Mouse (Mus musculus) gastrocnemius, postnatal 36 days (tissue): ENCODE measurements around the gene Catsperz. TPM values are rescaled to one million over a fixed set of nuclear protein-coding genes. Genes with fewer than 3 reads are reported as not detected.
"Not testable (repeated sequence)": the region's sequence is repeated elsewhere in the genome, so short reads cannot be mapped to it uniquely, and the experiment has no call there.

Source experiments
- DNase-seq, 2 experiments: peaks; one replicate each; pipeline ENCODE4 v3.0.0; 2022
- intact Hi-C: fragments of 180-260 bp; cut with DNase I; formaldehyde crosslinking; loops from one replicate; pipeline ENCODE4 v1.15.1; 2025
- total RNA-seq, 2 experiments: library from RNA; stranded (reverse); gene quantifications; 2 replicates each; pipeline ENCODE4 v1.2.3; 2021

Gene Catsperz
- total RNA-seq, 2 experiments from 2014 or later: not detected

DNA sequence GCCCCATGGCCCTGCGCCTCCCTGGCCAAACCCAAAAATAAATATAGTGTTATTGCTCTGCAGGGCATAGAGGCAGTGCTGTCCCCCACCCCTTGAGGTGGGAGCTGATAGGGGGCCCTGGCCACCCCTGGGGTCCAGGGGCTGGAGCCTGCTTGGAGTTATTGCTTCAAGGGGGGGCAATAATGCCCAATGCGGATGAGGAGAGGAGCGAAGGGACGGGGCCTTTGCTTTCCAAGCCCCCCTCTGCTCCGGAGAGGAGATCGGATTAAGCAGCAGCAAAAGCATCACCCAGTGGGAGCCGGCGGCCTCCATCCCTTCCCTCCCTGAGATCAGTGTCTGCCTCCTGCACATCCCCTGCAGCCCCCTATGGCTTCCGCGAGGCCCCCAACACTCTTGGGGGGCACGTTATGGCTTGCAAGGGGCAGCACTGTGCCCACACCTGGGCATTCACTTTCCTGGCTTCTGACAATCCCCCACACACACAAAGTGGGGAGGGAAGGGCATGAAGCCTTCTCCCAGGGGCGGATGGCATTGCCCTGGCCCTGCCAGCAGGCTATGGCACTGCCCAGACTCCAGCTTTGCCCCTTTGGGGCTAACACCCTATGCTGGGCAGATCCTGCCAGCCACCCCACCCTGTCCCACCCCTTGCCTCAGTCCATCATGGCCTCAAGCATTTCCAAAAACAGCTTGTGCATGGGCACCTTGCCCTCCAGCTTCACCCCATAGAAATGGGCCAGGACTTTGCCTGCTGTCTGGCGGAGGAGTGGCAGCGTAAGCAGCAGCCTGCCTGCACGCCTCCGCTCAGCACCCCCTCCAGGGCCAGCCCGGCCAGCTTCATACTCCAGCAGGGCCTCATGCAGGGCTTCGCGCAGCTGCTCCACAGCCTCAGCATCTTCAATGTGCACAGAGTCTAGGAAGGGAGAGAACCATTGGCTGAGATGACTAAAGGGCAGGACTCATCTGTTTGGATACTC lies 13.8 kb downstream of the Catsperz start:
- intact Hi-C loops: no loop called here
- no peak for DNase-seq

DNA sequence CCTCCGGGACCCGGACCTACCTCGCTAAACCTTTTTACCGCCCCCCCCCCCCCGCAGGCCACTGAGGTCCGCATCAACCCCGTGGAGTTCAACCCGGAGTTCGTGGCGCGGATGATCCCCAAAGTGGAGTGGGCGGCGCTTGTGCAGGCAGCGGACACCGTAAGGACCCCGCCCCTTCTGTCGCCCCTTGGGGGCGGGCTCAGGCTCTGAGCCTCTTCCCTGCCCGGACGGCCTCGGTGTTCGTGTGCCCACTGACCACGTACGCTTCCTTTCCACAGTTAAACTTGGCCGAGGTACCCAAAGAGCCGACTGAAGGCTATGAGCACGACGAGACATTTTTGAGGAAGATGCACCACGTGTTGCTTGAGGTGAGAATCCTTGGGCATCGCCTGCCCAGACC lies 14.9 kb downstream of the Catsperz start:
- intact Hi-C loops, DNase-seq: not testable (repeated sequence)

DNA sequence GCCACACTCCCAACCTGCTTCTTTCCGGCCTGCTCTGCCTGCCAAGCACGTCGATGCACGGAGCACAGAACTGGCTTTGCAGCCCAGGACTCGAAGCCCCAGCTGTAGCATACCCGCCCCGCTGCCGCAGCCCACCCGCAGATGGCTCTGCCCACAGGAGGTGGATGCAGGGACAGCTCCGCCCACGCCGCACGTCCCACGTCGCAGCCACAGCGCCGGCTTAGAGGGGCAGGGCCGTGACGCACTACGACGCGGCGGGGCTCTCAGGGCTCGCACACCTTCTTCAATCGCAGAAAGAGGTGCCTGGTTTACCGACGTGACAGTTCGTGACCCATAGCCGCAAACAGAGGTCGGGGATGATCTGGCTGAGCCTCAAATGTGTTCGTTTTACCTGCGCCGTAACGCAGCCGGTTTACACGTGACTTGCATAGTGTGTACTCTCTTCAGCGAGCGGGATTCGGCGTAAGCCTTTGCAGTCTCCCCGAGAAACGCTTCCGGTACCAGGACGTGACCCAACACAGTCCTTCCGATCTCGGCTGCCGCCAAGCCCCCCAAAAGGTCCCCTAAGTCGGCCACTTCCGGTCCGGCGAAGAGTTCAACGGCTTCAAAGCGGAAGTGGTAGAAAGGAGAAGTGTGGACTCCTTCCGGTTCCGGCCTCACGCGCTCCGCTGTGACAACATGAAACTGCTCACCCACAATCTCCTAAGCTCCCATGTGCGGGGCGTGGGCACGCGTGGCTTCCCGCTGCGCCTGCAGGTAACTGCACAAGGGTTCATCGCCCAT lies 15.5 kb downstream of the Catsperz start, which contains the start of the genes Trmt112 and Prdx5:
Gene Trmt112 (plus strand): TSS at position 192 of the 783 bp plus-strand sequence.
Gene Prdx5 (minus strand): TSS at position 600 of the 783 bp plus-strand sequence.
- peak; percentile 79 to 81 for DNase-seq
- intact Hi-C loops: no loop called here

DNA sequence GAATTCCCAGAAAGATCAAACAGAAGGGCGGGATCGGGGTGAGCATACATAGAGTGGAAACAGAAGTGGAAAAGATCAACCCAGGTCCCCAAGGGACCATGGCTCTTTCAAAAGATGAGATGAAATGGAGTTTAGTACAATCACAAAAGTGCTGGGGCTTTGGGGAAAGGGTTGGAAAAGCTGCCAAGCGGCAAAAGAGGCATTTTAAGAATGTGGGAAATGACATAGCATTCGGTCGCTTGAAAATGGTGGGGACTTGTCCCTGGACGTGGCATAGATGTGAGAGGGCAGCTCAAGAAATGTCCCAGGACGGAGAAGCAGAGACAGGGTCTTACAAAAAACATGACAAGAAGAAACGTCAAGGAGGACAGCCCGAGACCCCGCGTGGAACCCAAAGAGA lies 16.2 kb downstream of the Catsperz start:
- no peak for DNase-seq
- intact Hi-C loops: no loop called here

DNA sequence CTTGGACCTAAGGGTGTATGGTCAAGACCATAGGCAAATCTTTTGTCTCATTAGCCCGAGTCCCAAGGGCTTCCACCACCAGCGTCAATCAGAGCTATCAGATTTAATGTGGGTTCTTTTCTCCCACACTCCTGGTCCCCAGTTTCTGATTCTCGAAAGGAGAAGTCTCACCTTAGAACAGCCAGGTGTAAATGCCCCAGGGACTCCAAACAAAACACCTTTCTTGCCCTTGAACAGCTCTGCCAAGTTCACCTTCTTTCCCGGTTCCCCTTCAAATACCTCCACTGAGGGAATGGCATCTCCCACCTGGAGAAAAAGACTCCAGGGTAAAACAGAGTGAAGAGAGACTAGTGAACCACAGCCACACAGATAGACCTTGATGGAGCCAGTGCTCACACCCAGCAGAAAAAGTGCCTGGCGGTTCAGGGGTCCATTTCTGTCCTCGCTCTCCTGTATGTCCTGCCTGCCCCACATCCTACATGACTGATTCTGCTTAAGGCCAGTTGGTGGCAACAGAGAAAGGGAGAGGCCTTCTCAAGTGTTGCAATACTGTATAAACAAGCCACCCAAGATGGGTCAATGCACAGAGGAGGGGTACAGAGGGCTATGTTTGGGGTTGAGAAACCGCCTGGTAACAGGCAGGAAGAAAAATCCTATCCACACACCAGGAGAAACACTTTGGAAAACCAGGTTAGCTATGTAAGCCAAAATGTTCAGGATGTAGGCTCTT lies 17.2 kb downstream of the Catsperz start:
- no peak for DNase-seq
- intact Hi-C loops: no loop called here

DNA sequence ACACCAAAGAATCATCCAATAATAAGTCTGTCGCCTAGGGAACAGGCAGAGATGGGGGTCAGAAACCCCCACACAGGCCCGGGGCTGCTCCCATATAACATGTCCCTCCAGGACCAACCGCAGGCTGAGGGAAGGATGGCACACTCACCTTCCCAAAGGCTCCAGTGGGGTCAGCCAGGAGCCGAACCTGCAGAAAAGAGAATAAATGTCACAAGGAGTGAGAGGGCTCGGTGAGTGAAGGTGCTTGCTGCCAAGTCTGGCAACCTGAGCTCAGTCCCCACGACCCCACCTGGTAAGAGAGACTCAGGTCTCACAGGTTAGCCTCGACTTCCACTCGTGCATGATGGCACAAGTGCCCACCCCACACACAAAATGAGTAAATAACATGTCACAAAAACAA lies 18.1 kb downstream of the Catsperz start:
- intact Hi-C loops: no loop called here

DNA sequence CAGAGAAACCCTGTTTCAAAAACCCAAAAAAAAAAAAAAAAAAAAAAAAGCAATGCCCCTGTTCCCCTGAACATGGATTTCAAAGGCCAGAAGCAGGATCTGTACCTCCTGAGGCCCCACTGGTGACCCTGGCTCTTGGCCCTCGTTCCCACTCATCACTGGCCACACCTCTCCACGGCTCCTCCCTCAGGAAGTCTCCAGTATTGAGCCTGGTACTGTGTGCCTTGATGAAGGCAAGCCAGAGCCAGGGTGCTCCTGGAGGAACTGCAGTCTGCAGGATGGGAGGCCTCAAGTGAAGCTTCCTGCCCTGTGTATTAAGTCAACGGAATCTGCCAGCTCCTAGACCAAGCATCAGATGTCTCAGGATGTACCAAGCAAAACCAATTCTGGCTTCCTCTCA lies 19.0 kb downstream of the Catsperz start:
- DNase-seq: no peak
- intact Hi-C loops: no loop called here

More for the DNA sequence above, 18.1 kb downstream of the Catsperz start:
- no peak for DNase-seq

DNA sequence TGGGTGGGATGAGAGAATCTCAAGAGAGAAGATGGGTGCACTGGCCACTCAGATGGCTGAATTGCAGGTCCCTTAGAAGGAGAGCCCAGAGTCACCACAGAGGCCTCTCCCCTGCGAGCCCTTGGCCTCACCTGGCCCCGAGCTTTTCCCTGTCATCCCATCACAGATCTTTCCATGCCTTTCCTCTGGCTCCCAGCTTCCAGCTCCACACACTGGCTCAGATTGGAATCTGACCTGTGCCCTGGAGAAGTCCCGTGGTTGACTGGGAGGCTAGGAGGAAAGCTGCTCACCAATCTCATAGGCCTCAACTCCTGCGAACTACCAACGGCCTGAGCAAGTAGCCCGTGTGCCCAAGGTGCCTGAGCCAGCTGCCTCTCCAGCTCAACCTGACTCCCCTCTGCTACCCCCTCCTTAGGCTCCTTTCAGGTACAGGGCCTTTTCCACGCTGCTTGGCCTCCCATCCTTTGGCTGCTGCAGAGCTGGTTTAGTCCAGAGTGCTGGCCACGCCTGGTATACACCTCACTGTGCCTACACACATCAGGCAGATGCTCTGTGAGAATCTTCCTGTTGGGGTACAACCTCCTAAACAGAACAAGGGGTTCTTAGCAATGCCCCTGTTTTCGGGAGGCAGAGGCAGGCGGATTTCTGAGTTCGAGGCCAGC lies 19.6 kb downstream of the Catsperz start:
- intact Hi-C loops: no loop called here
- no peak for DNase-seq

DNA sequence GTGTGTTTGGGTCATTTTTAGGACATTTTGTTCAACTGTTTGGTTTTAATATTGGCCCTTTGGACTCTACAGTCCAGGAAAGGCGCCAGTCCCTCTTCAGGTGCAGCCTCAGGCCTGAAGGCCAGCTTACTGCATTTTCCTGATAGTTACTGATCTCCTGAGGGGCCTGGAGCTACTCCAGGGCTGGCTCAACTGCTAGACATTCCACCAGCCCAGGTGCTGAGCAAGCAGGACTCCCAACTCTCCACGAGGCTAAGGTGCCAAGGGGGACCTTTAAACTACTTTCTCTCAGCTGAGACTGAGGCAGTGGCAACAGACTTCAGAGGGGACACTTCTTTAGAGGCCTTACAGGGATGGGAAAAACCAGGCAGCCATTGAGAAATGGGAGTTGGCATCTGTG lies 20.3 kb downstream of the Catsperz start:
- intact Hi-C loops: no loop called here

DNA sequence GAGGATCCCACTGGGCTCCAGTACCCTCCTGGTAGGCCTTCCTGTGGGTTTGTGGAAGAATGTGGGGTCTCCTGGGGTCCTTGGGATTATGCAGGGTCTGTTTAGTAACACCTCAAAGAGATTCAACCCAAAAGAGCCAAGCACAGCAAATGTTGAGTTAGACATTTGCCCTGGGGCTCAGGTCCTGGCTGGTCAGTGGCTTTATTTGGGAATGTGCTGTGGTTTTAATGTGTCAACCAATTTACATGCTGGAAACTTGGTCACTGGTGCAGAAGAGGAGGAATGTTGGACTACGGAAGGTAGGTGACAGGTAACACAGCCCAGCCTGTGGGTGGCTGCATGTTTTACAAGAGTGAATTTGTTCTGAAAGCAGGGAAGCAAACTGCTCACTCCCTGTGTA lies 22.1 kb downstream of the Catsperz start:
- no peak for DNase-seq
- intact Hi-C loops: no loop called here

More for the DNA sequence above, 20.3 kb downstream of the Catsperz start:
- DNase-seq: no peak

DNA sequence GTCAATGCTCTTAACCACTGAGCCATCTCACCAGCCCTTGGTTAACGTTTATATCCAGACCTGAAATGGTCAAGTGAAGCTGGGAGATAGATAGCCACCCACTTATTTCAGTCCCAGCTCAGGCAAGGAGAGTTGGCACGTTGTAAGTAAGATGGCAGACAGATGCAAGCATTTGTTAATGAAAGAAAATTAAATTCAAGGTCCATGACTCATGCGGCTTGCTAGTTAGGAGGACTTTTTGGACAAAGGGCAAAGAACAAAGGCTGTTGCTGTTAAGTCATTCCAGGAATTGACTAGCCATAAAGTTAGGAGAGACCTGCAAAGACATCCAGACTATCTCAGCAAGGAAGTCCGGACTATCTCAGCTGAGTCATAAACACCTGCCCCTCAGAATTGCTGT lies 25.5 kb downstream of the Catsperz start:
- intact Hi-C loops: no loop called here
- DNase-seq: no peak

DNA sequence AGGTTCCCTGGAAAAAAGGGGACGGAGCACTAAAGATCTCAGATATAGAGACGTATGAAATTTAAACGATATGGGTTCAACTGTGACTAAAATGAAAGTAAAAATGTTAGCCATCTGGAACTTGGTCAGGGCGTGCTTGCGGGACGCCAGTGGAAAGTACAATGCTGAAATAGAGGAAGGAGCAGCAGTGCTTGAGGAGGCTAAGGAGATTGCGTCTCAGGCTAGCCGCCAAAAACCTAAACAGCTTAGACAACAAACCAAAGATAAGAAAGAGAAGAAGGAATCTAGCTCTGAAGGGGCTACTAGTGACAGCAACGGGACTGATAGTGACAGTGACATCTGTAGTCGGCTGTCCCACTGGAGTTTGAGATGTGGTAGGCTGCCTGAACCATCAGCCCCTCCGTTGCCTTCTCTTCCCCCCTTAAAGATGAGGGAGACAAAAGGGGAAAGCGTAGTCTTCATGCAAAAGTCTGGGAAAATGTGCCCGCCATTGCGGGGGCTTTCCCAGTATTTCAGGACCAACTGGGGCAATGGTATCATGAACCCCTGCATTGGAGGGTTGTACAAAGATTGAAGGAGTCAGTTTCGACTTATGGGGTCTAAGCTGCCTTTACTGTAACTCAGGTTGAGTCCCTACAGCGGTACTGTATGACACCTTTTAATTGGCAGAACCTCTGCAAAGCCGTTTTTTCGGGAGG lies 29.4 kb downstream of the Catsperz start:
- DNase-seq, intact Hi-C loops: not testable (repeated sequence)

DNA sequence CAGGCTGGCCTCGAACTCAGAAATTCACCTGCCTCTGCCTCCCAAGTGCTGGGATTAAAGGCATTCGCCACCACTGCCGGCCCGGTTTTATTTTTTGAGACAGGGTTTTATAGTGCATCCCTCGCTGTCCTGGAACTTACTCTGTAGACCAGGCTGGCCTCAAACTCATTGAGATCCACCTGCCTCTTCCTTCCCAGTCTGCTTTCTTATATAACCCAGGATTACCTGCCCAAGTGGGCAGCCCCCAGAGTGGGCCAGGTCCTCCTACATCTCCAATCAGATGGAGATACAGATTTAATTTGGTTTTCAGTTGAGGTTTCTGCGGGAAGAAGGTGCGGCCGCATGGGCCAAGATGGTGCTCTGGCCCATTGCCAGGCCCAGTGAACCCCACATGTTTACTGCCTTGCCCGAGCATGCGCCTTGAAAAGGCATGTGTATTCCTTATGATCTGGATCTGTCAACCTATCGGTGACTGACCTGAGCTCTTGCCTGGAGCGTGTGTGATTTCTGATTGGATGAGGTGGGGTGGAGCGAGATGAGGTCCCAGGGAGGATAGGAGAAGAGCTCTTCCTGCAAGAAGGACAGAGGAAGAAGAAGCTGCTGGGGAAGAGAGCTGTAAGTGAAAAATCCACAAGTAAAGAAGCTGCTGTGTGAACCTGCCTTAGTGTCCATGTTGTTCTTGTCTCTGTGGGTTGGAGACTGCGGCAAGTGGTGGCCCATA lies 31.3 kb downstream of the Catsperz start:
- intact Hi-C loops: no loop called here
- no peak for DNase-seq

DNA sequence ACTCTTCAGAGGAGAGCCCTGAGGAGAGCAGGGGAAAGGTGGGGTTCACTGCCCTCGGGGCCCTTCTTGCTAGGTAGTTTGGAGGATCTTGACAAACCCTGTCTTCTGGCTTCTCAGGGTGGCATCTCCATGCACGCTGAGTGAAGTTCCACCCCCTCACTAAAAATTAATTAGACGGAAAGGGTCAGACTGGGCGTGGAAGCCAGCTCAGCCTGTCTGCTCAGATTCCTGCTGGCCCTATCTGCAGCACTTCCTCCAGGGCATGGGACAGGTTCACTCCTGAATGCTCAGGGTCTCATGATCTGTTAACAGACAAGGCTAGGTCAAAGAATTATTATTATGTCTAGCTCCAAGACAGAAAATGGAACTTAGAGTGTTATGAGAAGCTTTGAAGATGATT lies 32.7 kb downstream of the Catsperz start:
- no peak for DNase-seq
- intact Hi-C loops: no loop called here

DNA sequence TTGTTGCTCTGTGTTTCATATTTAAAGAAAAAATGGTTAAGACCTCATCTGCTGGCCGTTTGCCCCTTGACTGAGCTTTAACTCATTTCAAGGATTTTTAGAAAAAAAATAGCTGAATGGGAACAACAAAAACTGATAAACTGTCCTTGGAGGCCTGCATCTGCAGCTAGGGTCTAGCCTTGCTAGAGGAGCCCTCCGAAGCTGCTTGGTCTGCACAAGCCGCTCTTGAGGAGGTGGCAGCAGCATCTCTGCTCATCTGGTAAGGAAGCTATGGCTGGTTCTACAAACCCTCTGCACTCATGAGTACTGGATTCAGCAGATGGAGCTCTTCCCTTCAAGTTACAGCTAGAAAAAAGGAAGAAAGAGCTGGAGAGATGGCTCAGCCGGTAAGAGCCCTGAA lies 47.2 kb downstream of the Catsperz start:
- DNase-seq: no peak

DNA sequence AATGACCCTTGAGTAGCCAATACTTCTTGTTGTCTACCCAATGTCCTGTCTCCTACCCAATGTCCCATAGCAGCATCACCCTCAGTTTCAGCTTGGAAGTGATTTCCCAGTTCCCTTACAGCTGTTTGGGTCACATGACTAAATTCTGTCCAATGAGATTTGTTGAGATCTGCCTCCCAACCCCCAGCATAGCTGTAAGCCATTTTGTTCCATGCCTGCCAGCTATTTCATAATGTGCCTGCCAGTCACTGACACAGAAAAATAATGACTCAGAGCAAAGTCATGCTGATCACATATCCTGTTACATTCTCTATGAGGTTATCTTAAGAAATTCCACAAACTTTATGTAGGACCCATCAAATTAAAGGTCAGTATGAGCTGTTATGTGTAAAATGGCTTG lies 48.4 kb downstream of the Catsperz start:
- no peak for DNase-seq
- intact Hi-C loops: no loop called here

More for the DNA sequence above, 47.2 kb downstream of the Catsperz start:
- intact Hi-C loops: no loop called here

DNA sequence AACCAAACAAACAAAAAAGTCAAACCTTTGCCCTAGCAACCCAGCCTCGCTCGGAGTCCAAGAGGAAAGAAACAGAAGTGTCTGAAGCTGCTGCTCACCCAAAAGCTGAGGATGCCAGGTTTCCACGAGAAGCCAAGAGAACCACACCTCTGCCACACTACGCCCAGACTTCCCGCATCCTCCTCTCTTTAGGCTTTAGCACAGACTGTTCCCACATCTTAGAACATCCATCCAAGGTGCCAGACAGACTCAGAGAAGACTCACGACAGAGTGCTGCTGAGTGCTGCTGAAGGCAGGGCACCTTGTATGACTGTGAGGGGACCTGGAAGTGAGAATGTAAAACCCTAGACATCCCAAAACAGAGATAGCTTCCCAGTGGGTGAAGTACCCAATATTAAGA lies 49.3 kb downstream of the Catsperz start:
- DNase-seq: no peak
- intact Hi-C loops: no loop called here

DNA sequence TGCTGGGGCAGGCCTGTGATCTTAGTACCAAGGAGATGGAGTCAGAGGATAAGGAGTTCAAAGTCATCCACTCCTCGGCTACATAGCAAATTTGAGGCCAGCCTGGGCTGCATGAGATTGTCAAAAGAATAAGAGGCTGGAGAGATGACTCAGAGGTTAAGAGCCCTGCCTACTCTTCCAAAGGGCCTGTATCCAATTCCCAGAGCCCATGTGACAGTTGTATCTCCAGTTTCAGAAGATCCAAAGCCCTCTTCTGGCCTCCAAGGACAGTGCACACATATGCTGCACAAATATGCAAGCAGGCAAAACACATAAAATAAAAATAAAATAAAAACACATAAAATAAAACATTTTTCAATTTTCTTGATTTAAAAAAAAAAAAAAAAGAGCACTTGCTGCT lies 50.9 kb downstream of the Catsperz start:
- no peak for DNase-seq
- intact Hi-C loops: no loop called here

DNA sequence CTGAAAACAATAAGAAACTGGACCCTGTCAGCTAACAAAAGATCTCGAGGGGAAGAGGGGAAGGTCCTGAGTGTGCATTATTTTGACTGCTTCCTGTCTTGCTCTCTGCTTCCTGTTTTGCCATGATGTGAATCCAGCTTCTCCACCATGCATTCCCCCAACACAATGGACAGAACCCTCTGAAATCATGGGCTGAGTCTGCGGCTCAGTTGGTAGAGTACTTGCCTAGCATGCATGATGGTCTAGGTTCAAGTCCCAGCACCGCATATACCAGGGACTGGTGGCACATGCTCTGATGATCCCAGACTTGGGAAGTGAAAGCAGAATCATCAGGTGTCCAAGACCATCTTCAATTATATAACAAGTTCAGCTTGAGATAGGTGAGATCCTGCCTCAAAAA lies 52.5 kb downstream of the Catsperz start:
- no peak for DNase-seq
- intact Hi-C loops: no loop called here
